Mouse (Mus musculus) adrenal gland, postnatal 36 days (tissue): Measurements from ENCODE around the gene Taf8. TPM values are rescaled to one million over a fixed set of nuclear protein-coding genes. Genes with fewer than 3 reads are reported as not detected.

Experiments
- DNase-seq, 2 experiments: peaks; one replicate each; pipeline ENCODE4 v3.0.0; 2021; ENCODE audit warnings: mixed read lengths in 1 of 2
- total RNA-seq, 2 experiments: library from RNA; stranded (reverse); gene quantifications; 2 replicates each; pipeline ENCODE4 v1.2.3; 2021

Gene Taf8
- total RNA-seq, 2 experiments from 2014 or later: 18.5 to 21.2 TPM

DNA sequence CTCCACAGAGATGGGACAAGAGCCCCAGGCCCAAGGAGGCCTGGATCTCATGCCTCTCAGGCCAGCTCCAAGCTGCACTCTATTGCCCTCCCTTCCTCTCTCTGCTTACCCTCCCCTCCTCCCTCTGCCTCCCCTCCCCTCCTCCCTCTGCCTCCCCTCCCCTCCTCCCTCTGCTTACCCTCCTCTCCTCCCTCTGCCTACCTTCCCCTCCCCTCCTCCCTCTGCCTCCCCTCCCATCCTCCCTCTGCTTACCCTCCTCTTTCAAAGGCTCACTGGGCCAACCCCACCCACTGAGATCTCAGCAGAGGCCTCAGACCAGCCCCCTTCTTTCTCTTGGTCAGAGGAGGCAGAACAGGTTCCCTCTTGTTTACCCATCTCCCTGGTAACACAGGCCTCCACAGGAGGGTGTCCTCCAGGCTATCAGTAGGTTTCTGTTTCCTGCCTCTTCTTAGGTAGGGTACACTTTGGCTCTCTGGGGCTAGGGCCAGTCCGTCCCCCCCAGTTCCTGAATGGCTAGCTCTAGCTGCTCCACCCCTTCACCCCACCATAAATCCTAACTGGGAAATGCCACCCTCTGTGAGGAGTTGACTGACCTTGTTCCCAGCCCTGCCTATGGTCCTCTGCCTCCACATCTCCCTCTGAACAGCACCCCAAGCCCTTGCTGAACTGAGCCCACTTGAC lies 17.7 kb downstream of the Taf8 start:
- DNase-seq: no peak

GRCm38 (mm10) chr17:47482401-47482800 lies 19.7 kb downstream of the Taf8 start:
- DNase-seq: peak; percentile 74 to 83

- DNase-seq: no peak
Measured at GRCm38 (mm10) chr17:47479887-47480286, 22.2 kb downstream of the Taf8 start.

DNA sequence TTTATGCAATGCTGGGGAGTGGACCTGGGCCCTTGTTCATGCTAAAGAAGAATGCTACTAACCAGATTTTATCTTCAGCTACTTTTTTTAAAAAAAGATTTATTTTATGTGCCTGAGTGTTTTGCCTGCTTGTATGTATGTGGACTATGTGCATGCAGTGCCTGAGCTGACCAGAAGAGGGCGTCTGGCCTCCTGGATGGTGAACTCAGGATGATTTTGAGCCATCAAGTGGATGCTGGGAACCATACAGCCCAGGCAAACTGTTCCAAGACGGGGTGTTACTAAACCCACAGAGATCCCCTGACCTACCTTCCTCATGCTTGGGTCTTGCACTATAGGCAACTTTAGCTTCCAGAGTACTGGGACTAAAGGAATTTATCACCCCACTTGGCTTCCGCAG lies 26.4 kb downstream of the Taf8 start:
- no peak for DNase-seq

GRCm38 (mm10) chr17:47475181-47475580 lies 26.9 kb downstream of the Taf8 start:
- no peak for DNase-seq

- no peak for DNase-seq
Measured at GRCm38 (mm10) chr17:47474250-47474649, 27.8 kb downstream of the Taf8 start.

GRCm38 (mm10) chr17:47473434-47473974 lies 28.6 kb downstream of the Taf8 start:
- peak; percentile 74 to 81 for DNase-seq

DNA sequence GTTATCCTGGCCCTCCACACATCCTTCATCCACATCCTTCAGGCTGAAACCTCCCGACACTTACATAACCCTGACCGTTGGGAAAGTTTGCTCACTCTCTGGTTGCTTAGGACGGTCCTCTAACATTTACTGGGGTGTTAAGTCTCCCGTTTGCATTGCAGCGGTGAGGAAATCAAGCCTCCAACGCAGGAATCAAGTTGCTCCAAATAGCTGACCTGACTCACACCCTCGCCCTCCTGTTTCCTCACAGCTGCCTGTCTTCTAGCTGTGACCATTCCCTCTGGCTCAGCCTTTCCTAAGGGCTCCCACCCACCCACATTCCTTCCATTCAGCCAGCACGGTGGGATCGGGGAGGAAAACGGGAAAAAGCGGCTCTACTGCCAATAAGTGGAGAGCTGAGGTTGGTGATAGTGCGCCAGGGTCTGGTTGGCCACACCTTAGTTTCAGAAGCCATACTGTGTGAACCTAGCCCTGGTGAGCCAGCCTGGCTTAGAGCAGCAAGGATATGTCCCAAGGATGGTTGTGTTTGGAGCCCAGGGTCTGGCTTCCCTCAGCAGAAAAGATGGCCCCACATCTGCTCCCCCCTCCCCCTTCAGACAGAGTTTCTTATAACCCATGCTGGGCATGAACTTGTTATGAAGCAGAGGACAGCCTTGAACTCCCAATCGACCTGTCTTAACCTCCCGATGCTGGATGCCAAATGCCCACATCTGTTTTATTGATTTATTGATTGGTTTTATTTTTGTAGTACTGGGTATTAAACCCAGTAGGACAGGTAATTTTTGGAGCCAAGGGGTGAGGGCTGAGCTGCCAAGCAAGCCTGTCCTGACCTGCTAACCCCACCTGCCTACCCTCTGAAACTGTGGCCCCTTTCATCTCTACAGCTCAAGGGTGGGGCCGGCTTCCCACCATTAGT lies 29.4 kb downstream of the Taf8 start:
- DNase-seq: no peak

- no peak for DNase-seq
Measured at GRCm38 (mm10) chr17:47470686-47471085, 31.4 kb downstream of the Taf8 start.

DNA sequence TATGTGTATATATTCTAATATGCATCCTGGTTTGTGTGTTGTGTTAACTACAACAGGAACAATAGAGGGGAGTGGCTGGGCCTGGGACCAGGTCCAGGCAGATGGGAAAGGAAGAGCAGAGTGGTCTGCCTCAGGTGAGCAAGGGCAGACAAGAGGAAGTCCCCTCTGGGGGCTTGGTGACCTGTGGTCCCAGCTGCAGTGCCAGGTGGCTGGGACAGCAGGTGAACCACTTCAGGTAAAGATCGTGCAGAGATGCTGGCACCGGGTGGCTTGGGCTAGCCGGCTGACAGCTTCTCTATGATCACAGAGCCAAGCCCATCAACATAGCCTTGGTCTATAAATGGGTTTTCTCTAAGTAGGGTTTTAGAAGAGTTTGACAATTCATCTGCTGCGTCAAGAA lies 32.0 kb downstream of the Taf8 start:
- no peak for DNase-seq

DNA sequence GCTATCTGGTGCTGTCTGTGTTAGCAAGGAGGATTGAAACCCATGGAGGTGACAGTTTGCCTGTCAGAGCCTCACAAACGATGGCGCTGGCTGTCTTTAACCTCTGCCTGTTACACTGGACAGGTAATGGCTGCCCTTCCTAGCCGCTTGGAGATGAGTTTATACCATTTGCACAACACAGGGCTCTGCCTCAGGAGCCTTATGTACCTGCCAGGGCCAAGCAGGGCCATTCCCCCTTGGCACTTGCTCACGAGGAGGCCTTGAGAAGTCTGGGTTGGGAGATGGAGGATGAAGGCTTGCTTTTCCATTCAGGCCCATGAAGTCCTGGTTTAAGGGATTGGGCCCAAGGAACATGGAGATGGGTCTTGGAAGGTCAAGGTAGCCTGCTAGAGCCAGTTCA lies 32.5 kb downstream of the Taf8 start:
- DNase-seq: no peak

DNA sequence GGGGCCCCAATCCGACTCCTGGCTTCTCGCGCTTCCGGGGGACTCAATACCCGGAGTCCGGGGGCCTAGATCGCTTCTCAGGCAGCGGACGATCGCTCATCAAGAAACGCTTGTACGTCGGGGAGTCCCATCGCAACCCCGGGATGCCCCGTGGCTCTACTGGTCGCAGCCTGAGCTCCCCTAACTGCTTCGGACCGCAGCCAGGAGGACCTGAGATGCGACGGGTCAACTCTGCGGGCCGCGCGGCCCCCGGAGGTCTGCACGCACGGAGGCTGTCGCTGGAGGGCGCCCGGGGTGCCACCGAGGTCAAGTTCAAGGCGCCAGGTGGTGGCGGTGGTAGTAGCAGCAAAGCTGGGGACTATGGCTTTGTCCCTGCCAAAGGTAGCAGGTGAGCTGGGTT lies 33.6 kb downstream of the Taf8 start:
- DNase-seq: no peak

DNA sequence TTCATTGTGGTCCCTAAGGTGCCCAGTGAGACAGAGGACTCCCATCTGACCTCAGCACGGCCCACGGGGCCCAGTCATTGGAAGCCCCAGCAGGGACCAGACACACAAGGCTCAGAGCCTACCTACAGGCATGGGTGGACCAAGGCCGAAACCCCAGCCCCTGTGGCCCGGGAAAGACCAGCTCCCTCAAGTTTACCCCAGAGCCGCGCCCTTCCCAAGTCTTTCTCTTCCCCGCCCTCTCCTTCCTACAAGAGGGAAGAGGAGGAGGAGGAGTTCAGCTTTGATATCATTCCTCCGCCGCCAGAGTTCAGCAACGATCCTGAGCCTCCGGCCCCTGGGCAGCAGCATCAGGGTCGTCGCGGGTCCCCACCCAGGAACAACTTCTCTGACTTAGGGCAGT lies 34.0 kb downstream of the Taf8 start:
- DNase-seq: no peak

DNA sequence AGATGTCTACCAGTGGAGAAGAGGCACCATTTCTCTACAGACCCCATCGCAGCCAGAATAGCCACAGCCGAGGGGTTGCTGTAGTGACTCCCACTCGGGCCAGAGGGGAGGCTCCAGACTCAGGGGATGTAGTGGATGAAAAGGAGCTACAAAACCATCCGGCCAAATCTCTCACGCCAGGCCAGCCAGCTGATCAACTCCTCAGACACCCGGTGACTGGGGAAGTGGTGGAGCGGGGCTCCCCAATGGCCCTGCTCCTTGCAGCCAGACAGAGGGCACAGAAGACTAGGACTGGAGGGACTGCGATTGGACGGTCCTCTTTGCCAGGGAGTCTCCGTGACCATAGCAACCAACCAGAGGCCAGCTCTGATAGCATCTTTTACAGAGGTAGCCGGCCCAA lies 34.4 kb downstream of the Taf8 start:
- DNase-seq: no peak

DNA sequence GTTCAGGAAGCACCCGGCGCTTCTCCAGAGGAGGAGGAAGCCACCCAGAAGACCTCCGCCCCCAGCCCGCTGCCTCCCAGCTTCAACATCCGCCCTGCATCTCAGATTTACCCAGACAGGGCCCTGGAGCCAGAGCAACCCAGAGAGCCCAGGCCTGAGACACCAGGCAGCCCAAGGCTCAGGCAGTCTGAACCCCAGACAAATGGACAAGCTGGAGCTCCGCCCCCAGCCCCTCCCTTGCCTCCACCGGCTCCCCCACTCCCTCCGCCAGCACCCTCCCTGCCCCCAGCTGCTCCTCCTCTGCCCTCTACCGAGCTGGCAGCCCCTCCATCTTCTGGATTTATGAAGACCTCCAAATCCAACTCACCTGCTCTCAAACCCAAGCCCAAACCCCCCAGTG lies 35.8 kb downstream of the Taf8 start:
- DNase-seq: no peak

GRCm38 (mm10) chr17:47465016-47465415 lies 37.1 kb downstream of the Taf8 start:
- DNase-seq: no peak

DNA sequence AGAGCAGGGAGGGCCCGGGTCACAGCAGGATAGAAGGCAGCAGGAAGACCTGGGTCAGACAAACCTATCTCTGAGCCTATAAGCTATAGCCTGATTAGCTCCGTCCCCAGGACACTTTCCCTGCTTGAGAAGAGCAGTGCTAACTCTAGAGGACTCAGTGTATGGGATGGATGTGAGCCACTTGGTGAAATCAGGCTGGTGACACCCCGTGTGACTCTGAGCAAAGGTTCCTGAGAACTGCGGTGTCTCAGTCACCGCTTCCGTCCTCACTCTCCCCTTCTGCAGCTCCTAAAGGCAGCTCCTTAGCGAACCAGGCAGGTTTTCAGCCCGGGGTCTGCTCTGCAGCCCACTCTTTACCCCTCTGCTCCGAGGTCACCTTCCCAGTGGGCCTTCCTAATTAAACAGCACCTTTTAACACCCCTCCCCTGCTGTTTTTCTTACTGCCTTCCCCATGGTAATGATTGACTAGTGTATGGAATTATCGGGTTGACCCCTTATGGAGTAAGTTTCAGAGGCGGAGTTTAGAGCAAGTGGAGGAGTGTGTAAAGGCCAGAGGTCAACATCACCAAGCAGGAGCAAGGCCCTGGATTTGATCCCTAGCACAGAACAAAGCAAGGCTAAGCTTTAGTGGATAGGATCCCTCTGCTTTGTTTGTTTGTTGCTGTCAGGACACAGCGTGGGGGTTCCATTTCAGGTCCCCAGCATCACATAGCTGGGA lies 37.7 kb downstream of the Taf8 start:
- no peak for DNase-seq

GRCm38 (mm10) chr17:47462728-47463388 lies 39.2 kb downstream of the Taf8 start:
- no peak for DNase-seq

GRCm38 (mm10) chr17:47462209-47462608 lies 39.9 kb downstream of the Taf8 start:
- DNase-seq: no peak

- DNase-seq: no peak
Measured at GRCm38 (mm10) chr17:47461688-47462087, 40.4 kb downstream of the Taf8 start.

DNA sequence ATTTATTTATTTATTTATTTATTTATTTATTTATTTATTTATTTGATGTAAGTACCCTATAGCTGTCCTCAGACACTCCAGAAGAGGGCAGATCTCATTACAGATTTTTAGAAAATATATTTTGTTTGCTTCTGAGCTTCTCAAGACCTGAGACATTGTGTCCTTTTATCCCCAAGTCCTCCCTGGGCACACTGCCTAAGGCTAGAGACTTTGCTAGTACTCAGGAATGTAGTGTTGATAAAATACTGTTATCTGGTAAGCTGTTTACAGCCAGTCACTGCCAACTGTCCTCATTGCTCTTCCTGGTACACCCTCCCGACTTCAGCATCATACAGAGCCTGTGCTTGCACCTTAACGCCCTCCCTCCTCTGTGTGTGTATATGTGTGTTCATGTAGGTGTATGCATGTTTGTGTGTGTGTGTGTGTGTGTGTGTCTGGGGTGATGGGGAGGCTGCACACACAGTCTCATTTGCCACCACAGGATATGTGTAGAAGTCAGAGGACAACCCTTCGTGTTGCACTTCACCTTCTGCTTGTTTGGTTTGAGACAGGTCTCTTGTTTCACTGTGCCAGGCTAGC lies 42.7 kb downstream of the Taf8 start:
- no peak for DNase-seq

DNA sequence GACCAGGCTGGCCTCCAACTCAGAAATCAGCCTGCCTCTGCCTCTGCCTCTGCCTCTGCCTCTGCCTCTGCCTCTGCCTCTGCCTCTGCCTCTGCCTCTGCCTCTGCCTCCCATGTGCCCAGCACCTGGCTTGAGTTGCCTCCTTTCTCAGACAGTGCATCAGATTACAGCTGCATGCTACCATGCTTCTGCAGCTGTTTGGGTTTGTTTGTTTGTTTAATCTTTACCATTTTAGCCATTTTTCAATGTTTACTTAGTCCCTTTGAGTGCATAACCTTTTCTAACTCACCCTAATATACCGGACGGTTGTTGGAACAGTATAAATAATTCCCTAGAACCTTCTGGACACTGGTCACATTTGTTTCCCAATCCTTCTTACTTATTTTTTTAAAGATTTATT lies 43.2 kb downstream of the Taf8 start:
- DNase-seq: no peak
